Mouse (Mus musculus) E14TG2a.4 (cell line): Measurements from ENCODE around the gene Hrct1.

Experiments used
- CTCF ChIP-seq: conservative IDR thresholded peaks from 2 replicates; pipeline ENCODE4 v1.5.1; 2014; ENCODE audit warnings: low read length
- POU5F1 ChIP-seq: IDR thresholded peaks from 2 replicates; pipeline ENCODE4 v1.6.1; 2014; ENCODE audit warnings: low read length, borderline replicate concordance

DNA sequence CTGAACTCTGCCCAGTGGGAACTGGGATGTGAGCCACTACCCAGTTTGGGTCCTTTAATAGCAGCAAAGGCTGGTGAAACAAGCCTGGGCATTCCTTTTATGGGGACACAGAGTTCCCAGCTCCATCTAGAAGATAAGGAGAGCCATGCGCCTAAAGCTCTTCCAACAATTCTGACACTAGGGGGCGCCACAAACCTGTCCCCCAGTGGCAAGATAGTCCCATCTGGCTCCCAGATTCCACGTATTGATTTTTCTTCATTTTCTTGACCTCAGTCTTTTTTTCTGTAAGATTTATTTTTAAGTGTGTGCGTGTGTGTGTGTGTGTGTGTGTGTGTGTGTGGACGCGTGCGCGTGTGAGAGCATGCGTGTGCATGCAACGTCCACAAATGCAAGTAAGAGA is 33.5 kb downstream of the Hrct1 start:
- no peak for TF ChIP-seq POU5F1
- TF ChIP-seq CTCF, result peak; percentile 74
